Mouse (Mus musculus) midbrain, postnatal 0 days (tissue): ENCODE data around the gene Art4. TPM values are rescaled to one million over a fixed set of nuclear protein-coding genes. Genes with fewer than 3 reads are reported as not detected.

Experiments used
- ATAC-seq: fragments of 200-750 bp; cut with Nextera tagmentation; 2 replicates; pipeline ENCODE4 v1.8.0; 2017; ENCODE audit warnings: moderate number of reproducible peaks, mild to moderate bottlenecking, moderate TSS enrichment, moderate library complexity; ENCODE audit not compliant: low FRiP score
- DNase-seq: peaks from one replicate; pipeline ENCODE4 v3.0.0-alpha.2; 2015; ENCODE audit warnings: low spot score
- H3K27ac ChIP-seq: fragments of 300-500 bp; sonication (generic); 2 replicates; pipeline ENCODE4 v1.5.1; 2014; ENCODE audit warnings: low read depth, mild to moderate bottlenecking, low read length, mixed read lengths
- H3K27me3 ChIP-seq: fragments of 300-500 bp; sonication (generic); 2 replicates; pipeline ENCODE4 v1.6.1; 2014; ENCODE audit warnings: low read length, control low read depth, mixed read lengths; ENCODE audit not compliant: insufficient read depth
- H3K36me3 ChIP-seq: fragments of 300-500 bp; sonication (generic); 2 replicates; pipeline ENCODE4 v1.6.1; 2014; ENCODE audit warnings: low read length, control low read depth, mixed read lengths; ENCODE audit not compliant: insufficient read depth
- H3K4me1 ChIP-seq: fragments of 300-500 bp; sonication (generic); 2 replicates; pipeline ENCODE4 v1.6.1; 2014; ENCODE audit warnings: mild to moderate bottlenecking, control low read depth, antibody characterized with exemption, low read length, mixed read lengths; ENCODE audit not compliant: insufficient read depth
- H3K4me2 ChIP-seq: fragments of 300-500 bp; sonication (generic); 2 replicates; pipeline ENCODE4 v1.6.1; 2014; ENCODE audit warnings: low read depth, mild to moderate bottlenecking, low read length, mixed read lengths; ENCODE audit not compliant: poor library complexity, severe bottlenecking
- H3K4me3 ChIP-seq: fragments of 300-500 bp; sonication (generic); 2 replicates; pipeline ENCODE4 v1.5.1; 2014; ENCODE audit warnings: low read depth, mild to moderate bottlenecking, low read length, moderate library complexity
- H3K9ac ChIP-seq: fragments of 300-500 bp; sonication (generic); replicated peaks from 2 replicates; pipeline ENCODE4 v1.6.1; 2014; ENCODE audit warnings: mild to moderate bottlenecking, low read length, moderate library complexity, mixed read lengths; ENCODE audit not compliant: poor library complexity, severe bottlenecking
- H3K9me3 ChIP-seq: fragments of 300-500 bp; sonication (generic); 2 replicates; pipeline ENCODE4 v1.6.1; 2016; ENCODE audit warnings: low read length, control low read depth
- CTCF ChIP-seq: IDR thresholded peaks from 2 replicates; pipeline ENCODE4 v1.5.1; 2016; ENCODE audit warnings: antibody characterized with exemption, mild to moderate bottlenecking
- WGBS: fragments of 180-500 bp; shearing (Covaris S2); extraction: QIAGEN DNeasy Blood & Tissue Kit; methylation state at CpG from one replicate; pipeline ENCODE4 v1.1.7; 2014; 5-methylcytosine and 5-hydroxymethylcytosine counted together
- polyA plus RNA-seq: library from polyadenylated mRNA; unstranded; fragments of >200 nt; fragmentation: Nextera tagmentation; extraction: Ambion mirVana; gene quantifications from 2 replicates; pipeline ENCODE4 v1.2.1, GENCODE M21; 2015
- total RNA-seq: library from RNA; depleted of rRNA; stranded (reverse); fragments of >200 nt; gene quantifications from 2 replicates; pipeline ENCODE4 v1.2.3, GENCODE M21; 2014

Gene Art4
- total and polyA plus RNA-seq, 2 experiments from 2014 or later = 0.11 to 0.20 TPM

DNA sequence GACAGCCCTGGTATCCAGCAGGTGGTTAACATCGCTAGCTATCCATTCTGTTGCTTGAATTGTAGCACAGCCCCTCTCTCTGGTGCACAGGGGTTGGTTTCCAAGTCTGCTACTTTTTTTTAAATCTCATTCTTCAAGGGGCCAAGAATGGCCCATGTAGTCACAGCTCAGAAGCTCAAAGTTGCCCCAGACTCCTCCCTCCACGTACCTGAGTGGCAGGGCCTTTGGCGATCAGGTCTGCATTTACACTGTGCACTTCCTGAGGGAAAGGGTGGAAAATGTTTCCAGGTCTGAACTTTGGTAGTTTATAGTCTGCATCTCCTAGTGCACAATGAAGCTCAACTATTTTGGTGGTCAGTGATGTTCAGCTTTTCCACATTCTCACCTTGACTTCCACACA is 10.3 kb downstream of the Art4 start:
- no peak overlapping the region for H3K4me3 ChIP-seq
- WGBS = 89% methylated on average over 3 of the region's 3 CpGs
- no peaks in the 10 kb centered on the region for H3K4me1 ChIP-seq
- H3K9ac ChIP-seq = no peak overlapping the region
- DNase-seq (no peak), ATAC-seq (no peak)
- no peak overlapping the region for H3K27ac ChIP-seq
- no peak for TF ChIP-seq CTCF
- H3K4me2 ChIP-seq = no peak overlapping the region
- H3K9me3 ChIP-seq = no peaks in the 10 kb centered on the region
- no peaks in the 10 kb centered on the region for H3K36me3 ChIP-seq
- H3K27me3 ChIP-seq = no peaks in the 10 kb centered on the region

DNA sequence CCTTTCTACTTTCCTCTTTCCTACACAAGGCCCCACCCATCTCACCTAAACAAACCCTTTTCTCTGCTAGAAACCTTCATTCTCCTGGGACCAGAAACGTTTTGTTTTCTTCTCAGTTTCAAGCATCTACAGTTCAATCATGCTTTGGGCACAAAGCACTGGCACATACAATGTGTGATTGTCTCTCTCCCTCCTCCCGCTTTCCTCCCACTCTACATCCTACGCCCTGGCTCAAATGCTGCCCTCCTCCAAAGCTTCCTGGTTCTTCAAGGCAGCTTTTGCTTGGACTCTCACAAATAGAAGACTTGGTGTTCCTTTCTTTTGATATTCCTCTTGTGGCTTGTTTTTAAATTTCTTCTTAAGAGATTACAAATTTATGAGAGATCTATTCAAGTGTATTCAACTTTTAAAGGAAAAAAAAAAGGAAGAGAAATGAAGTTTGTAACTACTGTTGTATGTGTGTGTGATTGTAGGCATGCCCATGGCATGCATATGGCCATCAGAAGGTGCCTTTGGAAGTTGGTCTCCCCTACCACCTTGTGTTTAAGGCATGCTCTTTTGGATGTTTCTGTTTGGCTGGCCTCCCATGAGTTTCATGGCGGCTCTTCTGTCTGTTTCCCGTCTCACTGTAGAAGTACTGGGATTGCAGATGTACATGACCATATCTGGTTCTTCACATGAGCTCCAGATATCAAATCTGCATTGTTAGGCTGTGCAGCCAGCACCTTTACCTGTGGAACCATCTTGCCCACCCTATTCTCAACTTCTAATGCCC is 11.6 kb downstream of the Art4 start:
- Histone ChIP-seq H3K9ac (no peak overlapping the region), H3K27me3 (no peaks in the 10 kb centered on the region), H3K4me3 (no peak overlapping the region), H3K36me3 (no peaks in the 10 kb centered on the region), H3K4me1 (no peaks in the 10 kb centered on the region), H3K4me2 (no peak overlapping the region), H3K9me3 (no peaks in the 10 kb centered on the region), H3K27ac (no peak overlapping the region)
- WGBS = 75% methylated on average over 5 of the region's 5 CpGs
- TF ChIP-seq CTCF = no peak
- ATAC-seq (no peak), DNase-seq (no peak)

DNA sequence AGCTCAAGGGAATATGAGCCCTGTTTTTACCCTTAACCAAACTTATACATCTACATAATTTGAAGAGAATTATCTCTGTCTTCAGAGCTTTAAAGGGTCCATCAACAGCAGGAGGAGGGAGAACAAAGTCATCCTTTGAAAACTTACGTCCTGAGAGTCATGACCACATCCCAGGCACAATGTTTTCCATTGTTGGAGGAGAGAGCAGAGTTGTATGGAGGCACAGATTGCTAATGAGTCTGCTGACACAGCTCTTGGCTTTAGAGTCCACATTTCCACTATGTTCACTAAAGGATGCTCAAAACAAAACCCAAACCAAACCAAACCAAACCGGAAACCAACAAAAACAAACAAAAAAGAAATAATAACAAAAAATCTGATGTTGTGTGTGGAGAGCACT is 12.6 kb downstream of the Art4 start:
- 57% methylated on average over 2 of the region's 2 CpGs for WGBS
- Histone ChIP-seq H3K4me1 (no peaks in the 10 kb centered on the region), H3K27ac (no peak overlapping the region), H3K27me3 (no peaks in the 10 kb centered on the region), H3K36me3 (no peaks in the 10 kb centered on the region), H3K4me2 (no peak overlapping the region), H3K4me3 (no peak overlapping the region), H3K9me3 (no peaks in the 10 kb centered on the region), H3K9ac (no peak overlapping the region)
- TF ChIP-seq CTCF = no peak
- DNase-seq = no peak
- no peak for ATAC-seq

DNA sequence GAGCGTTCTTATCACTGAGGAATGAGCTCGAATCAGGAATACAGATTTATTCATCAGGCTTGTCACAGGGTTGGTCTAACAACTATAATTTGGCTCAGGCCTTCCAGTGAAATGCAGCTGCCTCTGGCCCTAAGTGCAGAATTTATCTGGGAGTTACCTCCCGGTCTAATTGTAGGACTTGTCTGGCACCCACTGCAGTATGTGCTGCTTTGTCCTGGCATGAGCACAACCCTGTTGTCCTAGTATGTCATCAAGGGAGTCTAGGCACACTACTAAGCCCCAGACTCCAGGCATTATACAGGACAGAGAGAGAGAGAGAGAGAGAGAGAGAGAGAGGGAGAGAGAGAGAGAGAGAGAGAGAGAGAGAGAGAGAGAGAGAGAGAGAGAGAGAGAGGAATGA is 20.2 kb downstream of the Art4 start:
- ATAC-seq = no peak
- Histone ChIP-seq H3K4me2 (no peak overlapping the region), H3K9ac (no peak overlapping the region), H3K9me3 (no peaks in the 10 kb centered on the region), H3K27me3 (no peaks in the 10 kb centered on the region), H3K4me1 (no peaks in the 10 kb centered on the region), H3K36me3 (no peaks in the 10 kb centered on the region), H3K4me3 (no peak overlapping the region), H3K27ac (no peak overlapping the region)
- no peak for TF ChIP-seq CTCF
- no peak for DNase-seq
- WGBS = 77% methylated on average over 3 of the region's 3 CpGs

DNA sequence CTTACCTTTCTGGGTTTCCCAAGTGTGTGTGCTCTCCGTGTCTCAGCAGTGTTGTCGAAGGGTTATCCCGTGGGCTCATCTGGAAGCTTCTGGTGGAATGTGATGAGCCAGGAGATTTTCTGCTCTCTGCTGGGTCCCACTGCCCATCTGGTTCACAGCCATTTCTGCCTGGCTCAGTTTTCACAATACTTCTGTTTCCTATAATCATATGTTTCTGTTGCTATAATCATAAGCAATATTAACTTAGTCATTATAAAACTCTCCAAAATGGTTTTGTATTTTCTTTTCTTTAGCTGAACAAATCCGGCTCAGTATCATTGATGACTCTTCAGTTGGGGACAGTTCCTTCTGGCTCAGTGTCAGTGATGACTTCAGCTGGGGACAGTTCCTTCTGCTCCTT is 22.2 kb downstream of the Art4 start, which contains the start of gene Smco3:
Smco3 (minus strand) TSS at position 101 of the 400 bp plus-strand sequence.
- ATAC-seq (no peak), DNase-seq (no peak)
- no peak within 1 kb of the TSS for H3K27ac ChIP-seq
- no peak within 1 kb of the TSS for H3K4me3 ChIP-seq
- H3K36me3 ChIP-seq = no peaks in the 10 kb centered on the region
- H3K27me3 ChIP-seq = peaks cover 6% of the 10 kb centered on the region; the same call in 1 of the 2 replicates
- H3K4me2 ChIP-seq = 0 out of 2 replicates have a peak within 1 kb of the TSS, but pooled peaks have one; percentile 2
- H3K9ac ChIP-seq = no peak within 1 kb of the TSS
- 53% methylated on average over 4 of the region's 4 CpGs for WGBS
- no peaks in the 10 kb centered on the region for H3K4me1 ChIP-seq
- H3K9me3 ChIP-seq = no peaks in the 10 kb centered on the region
- TF ChIP-seq CTCF = no peak

DNA sequence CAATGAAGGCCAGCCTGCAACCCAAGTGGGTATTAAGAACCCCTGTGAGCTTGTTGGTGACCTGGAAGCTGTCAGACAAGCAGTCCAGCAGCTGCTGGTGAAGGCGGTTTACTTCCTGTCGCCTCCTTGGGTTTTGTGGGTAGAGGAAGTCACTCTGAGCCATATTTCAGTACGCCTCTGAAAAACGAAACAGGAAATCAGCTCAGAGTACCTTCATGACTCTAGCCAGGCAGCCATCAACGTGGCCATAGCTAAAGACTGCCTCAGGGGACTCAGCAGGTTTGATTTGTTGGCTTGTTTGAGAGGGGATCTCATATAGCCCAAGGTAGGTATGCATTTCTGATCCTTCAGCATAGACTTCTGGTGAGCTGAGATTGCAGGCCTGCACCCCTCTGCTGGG is 25.8 kb downstream of the Art4 start:
- H3K27me3 ChIP-seq = peaks cover 6% of the 10 kb centered on the region; the same call in 1 of the 2 replicates
- H3K4me1 ChIP-seq = peaks cover 4% of the 10 kb centered on the region; the same call in 1 of the 2 replicates
- DNase-seq (no peak), ATAC-seq (no peak)
- no peak overlapping the region for H3K4me2 ChIP-seq
- no peak overlapping the region for H3K27ac ChIP-seq
- TF ChIP-seq CTCF = no peak
- H3K9ac ChIP-seq = no peak overlapping the region
- no peaks in the 10 kb centered on the region for H3K36me3 ChIP-seq
- H3K9me3 ChIP-seq = no peaks in the 10 kb centered on the region
- H3K4me3 ChIP-seq = no peak overlapping the region
- WGBS = 70% methylated on average over 5 of the region's 5 CpGs
